Mouse (Mus musculus) megakaryocyte, embryonic 14.5 days (primary cell): Measurements from ENCODE around the gene Dgkd. TPM values are rescaled to one million over a fixed set of nuclear protein-coding genes. Genes with fewer than 3 reads are reported as not detected.
A peak's percentile ranks its signal among the peaks of the same experiment; 100 is the strongest.

Experiments
- H3K27me3 ChIP-seq: replicated peaks from 2 replicates; pipeline ENCODE3; 2012; ENCODE audit warnings: inconsistent platforms
- H3K36me3 ChIP-seq: replicated peaks from 2 replicates; pipeline ENCODE3; 2012; ENCODE audit warnings: low read length, inconsistent platforms, mixed read lengths
- H3K4me1 ChIP-seq: 2 replicates; pipeline ENCODE4 v1.6.1; 2012; ENCODE audit warnings: inconsistent platforms
- H3K4me3 ChIP-seq: replicated peaks from 2 replicates; pipeline ENCODE3; 2012; ENCODE audit warnings: moderate library complexity, mild to moderate bottlenecking, inconsistent platforms
- H3K9me3 ChIP-seq: 2 replicates; pipeline ENCODE4 v1.6.1; 2012; ENCODE audit warnings: inconsistent platforms
- FLI1 ChIP-seq: IDR thresholded peaks from 2 replicates; pipeline ENCODE4 v1.6.1; 2012; ENCODE audit warnings: low read length, inconsistent platforms, mixed read lengths
- GATA1 ChIP-seq: IDR thresholded peaks from 3 replicates; pipeline ENCODE4 v1.6.1; 2012; ENCODE audit warnings: mixed read lengths, low read length, inconsistent platforms, borderline replicate concordance
- polyA plus RNA-seq: library from polyadenylated mRNA; stranded (reverse); fragments of >175 nt; gene quantifications from 2 replicates; pipeline ENCODE4 v1.2.3, GENCODE M21; 2012; ENCODE audit warnings: low replicate concordance; ENCODE audit not compliant: insufficient read depth

Dgkd gene
- 10.9 and 24.3 TPM in 2 replicates for polyA plus RNA-seq

DNA sequence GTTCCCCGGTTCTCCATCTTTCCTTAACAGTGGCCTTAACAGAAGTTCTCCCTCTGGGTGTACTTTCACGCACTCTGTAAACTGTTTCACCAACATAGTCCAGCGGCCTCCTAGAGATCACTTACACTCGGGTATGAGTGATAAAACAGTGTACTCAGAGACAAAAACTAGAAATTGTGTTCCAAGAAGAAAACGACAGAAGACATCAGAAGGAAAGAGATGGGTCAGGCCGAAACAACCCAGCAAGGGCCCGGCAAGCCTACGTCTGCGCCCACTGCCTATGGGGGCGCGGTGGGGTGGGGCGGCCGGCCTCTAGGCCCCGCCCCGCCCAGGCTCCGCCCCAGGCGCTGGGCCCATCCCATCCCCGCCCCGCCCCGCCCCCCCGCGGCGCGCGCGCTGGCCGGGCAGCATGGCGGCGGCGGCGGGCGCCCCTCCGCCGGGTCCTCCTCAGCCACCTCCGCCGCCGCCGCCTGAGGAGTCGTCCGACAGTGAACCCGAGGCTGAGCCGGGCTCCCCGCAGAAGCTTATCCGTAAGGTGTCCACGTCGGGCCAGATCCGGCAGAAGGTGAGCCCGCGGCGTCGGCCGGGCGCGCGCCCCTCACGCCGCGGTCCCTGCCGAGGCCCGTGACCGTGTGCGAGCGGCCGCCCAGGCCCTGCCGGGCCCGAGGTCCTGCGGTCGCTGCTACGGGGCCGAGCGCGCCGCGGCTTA lies at the start of gene Dgkd:
Gene Dgkd, plus strand, starts transcription at position 396 of the 709 bp plus-strand sequence.
- Histone ChIP-seq H3K9me3 (no peaks in the 10 kb centered on the region), H3K36me3 (peaks cover 9% of the 10 kb centered on the region), H3K4me3 (peak within 1 kb of the TSS; percentile 100), H3K4me1 (peaks cover 82% of the 10 kb centered on the region), H3K27me3 (no peaks in the 10 kb centered on the region)
- TF ChIP-seq FLI1 (no peak), GATA1 (no peak)

DNA sequence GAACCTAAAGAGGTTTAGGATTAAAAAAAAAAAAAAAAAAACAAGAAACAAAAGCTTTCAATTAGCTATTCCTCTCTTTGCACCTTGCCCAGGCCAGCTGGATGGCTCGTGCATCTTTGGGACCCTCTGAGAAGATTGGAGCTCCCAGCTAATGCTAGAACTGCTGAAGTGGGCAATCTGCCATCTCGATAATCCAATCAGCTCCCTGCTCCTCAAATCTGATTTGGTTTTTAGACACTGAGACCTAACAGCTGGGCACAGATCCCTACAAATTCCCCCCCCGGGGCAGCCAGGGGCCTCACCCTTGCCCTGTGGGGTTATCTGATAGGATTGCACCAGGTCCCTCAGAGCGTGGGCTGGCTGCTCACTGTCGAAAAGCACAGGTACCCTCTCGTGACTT lies 49.5 kb upstream of the Dgkd start, which contains the start of gene Sag:
Gene Sag, plus strand, starts transcription at position 105 of the 400 bp plus-strand sequence.
- no peaks in the 10 kb centered on the region for H3K9me3 ChIP-seq
- no peak within 1 kb of the TSS for H3K4me3 ChIP-seq
- no peak for TF ChIP-seq GATA1
- no peak for TF ChIP-seq FLI1
- H3K36me3 ChIP-seq = peaks cover 38% of the 10 kb centered on the region
- H3K4me1 ChIP-seq = peaks cover 57% of the 10 kb centered on the region
- H3K27me3 ChIP-seq = no peaks in the 10 kb centered on the region

DNA sequence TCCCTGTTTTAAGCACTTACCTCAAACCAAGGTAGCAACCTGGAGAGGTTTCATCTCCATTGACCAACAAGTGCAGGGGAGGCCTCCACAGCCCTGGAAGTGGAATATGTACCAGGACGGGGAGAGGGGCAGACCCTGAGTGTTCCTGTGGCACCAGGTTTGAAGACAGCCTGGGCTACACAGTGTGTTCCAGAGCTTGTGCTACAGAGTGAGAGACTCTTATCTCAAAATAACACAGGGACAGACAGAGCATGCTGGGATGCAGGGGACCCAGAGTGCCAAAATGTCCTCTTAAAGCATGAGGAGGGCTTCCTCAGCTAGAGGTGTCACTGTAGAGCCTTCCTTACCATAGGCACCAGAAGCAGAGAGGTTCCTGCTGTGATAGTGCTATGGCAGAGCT lies 45.3 kb upstream of the Dgkd start:
- H3K4me3 ChIP-seq = no peak overlapping the region
- peaks cover 73% of the 10 kb centered on the region for H3K4me1 ChIP-seq
- H3K9me3 ChIP-seq = peaks cover 7% of the 10 kb centered on the region
- peaks cover 26% of the 10 kb centered on the region for H3K36me3 ChIP-seq
- TF ChIP-seq GATA1 = no peak
- TF ChIP-seq FLI1 = no peak
- H3K27me3 ChIP-seq = no peaks in the 10 kb centered on the region

DNA sequence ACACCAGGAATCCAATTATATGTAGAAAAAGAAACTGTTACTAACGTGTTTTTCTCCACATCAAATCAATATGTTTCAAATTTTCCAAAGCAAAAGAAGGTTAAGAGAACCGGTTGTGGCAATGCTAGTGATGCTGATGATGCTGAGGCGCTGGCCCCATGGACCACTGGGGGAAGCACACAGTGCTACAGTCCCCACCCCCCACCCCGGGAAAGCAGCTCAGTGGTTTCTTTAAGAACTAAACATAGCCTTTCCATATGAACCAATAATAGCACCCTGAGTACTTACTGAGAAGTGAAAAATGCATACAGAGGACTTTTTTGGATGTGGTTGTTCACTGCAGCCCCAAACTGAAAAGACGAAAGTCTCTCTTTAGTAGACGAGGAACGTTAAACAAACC lies 41.7 kb upstream of the Dgkd start:
- Histone ChIP-seq H3K27me3 (no peaks in the 10 kb centered on the region), H3K4me1 (peaks cover 52% of the 10 kb centered on the region), H3K9me3 (peaks cover 7% of the 10 kb centered on the region), H3K4me3 (no peak overlapping the region), H3K36me3 (peaks cover 21% of the 10 kb centered on the region)
- TF ChIP-seq GATA1 = no peak
- TF ChIP-seq FLI1 = no peak

DNA sequence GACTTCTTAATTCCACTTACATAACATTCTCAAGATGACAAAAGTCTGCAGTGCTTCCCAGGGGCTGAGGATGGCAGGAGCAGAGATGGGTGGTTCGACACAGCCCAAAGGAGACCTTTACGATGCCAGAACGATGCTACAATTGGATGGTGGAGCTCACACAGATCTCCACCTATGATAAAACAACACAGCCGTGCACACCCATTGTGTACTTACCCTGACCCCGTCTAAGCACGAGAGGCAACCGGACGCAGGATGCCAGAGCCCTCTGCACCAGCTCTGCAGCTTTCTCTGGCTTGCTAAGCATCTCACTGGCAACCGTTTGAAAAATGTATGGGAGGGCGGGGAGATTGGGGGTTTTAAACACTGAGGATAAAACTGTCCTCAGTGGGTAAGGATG lies 41.0 kb upstream of the Dgkd start:
- H3K4me3 ChIP-seq = no peak overlapping the region
- no peaks in the 10 kb centered on the region for H3K27me3 ChIP-seq
- H3K9me3 ChIP-seq = peaks cover 7% of the 10 kb centered on the region
- peaks cover 45% of the 10 kb centered on the region for H3K4me1 ChIP-seq
- H3K36me3 ChIP-seq = peaks cover 21% of the 10 kb centered on the region
- TF ChIP-seq GATA1 (no peak), FLI1 (no peak)

DNA sequence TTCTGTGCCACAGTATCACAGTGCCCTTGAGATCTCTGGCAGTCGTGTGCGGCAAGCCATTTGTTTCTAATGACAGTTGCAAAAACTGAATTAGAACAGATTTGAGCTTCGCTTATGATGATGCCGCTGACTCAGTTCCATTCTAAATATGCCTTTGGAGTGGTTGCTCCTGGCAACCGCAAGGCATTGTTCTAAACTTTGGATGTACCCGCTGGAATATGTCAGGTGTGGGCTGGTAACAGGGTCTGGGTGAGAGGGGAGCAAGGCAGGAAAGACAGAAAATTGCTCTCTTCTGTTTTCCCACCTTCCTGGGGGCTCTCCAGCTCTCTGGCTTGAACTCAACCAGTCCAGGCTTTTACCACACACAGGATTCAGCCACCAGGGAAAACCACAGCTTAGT lies 39.9 kb upstream of the Dgkd start:
- peaks cover 40% of the 10 kb centered on the region for H3K4me1 ChIP-seq
- H3K27me3 ChIP-seq = no peaks in the 10 kb centered on the region
- TF ChIP-seq GATA1 = no peak
- no peak for TF ChIP-seq FLI1
- H3K36me3 ChIP-seq = peaks cover 28% of the 10 kb centered on the region
- peaks cover 7% of the 10 kb centered on the region for H3K9me3 ChIP-seq
- H3K4me3 ChIP-seq = no peak overlapping the region

DNA sequence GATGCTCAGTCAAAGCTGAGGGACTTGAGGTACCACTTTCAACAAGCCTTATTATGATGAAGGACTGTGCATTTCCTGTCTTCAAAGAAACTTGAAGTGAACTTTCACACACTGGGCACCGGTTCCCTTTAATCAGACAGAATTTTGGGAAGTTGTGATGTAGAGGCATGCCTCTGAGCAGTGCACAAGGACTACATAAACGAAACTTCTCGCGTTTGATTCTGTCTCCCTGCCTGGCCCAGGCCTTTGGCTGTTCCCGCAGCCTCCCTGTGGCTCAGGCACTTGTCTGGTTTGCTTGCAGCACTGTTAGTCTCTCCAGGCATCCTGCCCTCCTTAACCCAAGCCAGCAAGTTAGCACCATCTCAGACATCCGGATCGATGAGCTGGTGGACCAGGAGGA lies 39.4 kb upstream of the Dgkd start:
- Histone ChIP-seq H3K4me3 (no peak overlapping the region), H3K9me3 (peaks cover 7% of the 10 kb centered on the region), H3K36me3 (peaks cover 33% of the 10 kb centered on the region), H3K27me3 (no peaks in the 10 kb centered on the region), H3K4me1 (peaks cover 41% of the 10 kb centered on the region)
- TF ChIP-seq GATA1 (no peak), FLI1 (no peak)

DNA sequence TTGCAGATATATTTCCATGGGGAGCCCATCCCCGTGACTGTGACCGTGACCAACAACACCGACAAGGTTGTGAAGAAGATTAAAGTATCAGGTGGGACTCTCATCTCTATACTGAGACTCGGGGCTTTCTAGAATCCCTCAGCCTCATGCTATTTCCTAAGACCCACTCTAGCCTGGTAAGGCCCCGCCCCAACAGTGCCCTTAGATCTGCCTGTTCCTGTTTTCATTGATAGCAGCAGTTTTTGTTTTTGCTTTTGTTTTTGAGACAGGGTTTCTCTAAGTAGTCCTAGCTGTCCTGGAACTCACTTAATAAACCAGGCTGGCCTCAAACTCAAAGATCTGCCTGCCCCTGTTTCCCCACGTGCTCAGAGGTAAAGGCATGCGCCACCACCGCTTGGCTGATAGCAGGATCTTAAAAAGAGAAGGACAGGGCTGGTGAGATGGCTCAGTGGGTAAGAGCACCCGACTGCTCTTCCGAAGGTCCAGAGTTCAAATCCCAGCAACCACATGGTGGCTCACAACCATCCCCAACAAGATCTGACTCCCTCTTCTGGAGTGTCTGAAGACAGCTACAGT lies 28.6 kb upstream of the Dgkd start:
- no peak for TF ChIP-seq FLI1
- TF ChIP-seq GATA1 = no peak
- no peak overlapping the region for H3K4me3 ChIP-seq
- no peaks in the 10 kb centered on the region for H3K27me3 ChIP-seq
- H3K36me3 ChIP-seq = peaks cover 39% of the 10 kb centered on the region
- no peaks in the 10 kb centered on the region for H3K9me3 ChIP-seq
- H3K4me1 ChIP-seq = peaks cover 56% of the 10 kb centered on the region

DNA sequence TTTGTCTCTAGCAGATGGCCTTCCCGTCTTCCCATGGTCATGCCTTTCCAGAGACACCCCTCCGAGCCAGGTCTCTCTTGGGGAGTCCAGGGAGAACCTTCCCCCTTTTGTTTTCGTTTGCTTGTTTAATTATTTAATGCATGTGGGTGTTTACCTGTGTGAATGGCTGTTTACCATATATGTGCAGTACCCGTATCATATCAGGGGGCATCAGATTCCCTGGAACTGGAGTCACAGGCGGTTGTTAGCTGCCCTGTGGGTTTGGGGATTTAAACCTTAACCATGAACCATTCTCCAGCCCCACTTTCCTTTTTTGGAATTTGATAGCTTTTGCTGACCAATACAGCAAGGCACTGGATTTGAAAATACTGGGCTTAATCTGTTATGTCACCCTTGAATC lies 27.8 kb upstream of the Dgkd start:
- H3K4me3 ChIP-seq = peak overlapping the region; percentile 33
- H3K36me3 ChIP-seq = peaks cover 38% of the 10 kb centered on the region
- no peaks in the 10 kb centered on the region for H3K9me3 ChIP-seq
- TF ChIP-seq GATA1 (no peak), FLI1 (no peak)
- H3K4me1 ChIP-seq = peaks cover 61% of the 10 kb centered on the region
- H3K27me3 ChIP-seq = no peaks in the 10 kb centered on the region

DNA sequence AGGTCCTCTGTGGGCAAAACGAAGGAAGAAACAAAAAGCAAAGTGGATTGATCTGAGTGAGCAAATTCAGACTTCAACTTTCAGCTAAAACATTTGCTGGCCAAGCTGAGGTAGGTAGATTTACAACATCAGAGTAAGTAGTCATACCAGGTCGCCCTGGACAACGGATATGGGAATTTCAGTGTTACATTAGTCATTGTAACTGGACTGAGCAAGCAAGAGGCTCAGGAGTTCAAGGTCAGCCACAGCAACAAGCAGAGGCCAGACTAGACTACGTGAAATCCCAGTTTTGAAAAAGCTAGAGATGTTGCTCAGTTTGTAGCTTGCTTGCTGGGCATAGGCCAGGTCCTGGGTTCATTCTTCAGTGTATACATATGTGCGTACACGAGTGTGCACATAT lies 27.1 kb upstream of the Dgkd start:
- Histone ChIP-seq H3K36me3 (peaks cover 36% of the 10 kb centered on the region), H3K27me3 (no peaks in the 10 kb centered on the region), H3K4me1 (peaks cover 61% of the 10 kb centered on the region), H3K4me3 (no peak overlapping the region), H3K9me3 (no peaks in the 10 kb centered on the region)
- TF ChIP-seq FLI1 (no peak), GATA1 (no peak)
